Mouse (Mus musculus) spleen, embryonic (tissue): ENCODE results near the gene Cryzl2.

Source experiments
- CTCF ChIA-PET: fragments of 350-600 bp; sonication (Branson Sonifier 250); formaldehyde crosslinking; loops from one replicate; lab custom pipeline; 2022; lab: Charles Lee

Cryzl2 gene

DNA sequence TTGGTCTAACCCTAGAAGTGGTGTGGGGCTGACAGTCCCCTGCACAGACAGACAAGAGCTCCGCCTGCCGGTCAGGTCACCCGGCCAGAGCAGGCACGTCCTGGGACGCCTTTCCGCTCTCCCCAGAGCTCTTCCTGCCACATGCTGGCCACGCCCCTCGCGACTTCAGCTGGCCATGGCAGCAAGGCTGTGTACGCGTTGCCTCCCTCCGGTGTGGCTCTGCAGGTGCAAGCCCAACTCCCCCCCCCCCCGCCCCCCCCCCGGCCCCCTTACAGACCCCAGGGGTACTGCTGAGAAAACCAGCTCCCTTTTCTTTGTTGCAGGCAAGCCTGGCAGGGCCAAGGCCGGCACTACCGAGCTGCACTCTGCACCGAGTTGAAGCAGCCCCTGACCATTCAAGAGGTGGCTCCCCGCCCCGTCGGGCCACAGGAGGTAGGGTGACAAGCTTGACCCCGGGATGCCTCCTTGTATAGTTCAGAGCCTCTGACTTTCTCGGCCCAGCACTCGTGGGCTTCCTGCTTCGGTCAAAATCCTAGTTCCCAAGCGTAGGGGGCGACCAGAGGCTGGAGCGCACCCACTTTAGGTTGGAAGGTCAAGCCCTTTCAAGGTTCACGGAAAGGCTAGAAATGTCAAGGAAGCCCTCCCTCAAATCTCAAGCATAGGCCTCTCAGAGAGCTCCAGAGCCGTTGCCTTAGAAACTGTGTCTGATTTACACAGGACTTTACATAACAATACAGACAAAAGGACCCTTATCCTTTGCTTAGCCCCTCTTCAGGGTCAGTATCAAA is at the start of gene Cryzl2:
TSS of gene Cryzl2 (plus strand) at position 157 of the 788 bp plus-strand sequence.
- CTCF ChIA-PET, result no interaction called here

DNA sequence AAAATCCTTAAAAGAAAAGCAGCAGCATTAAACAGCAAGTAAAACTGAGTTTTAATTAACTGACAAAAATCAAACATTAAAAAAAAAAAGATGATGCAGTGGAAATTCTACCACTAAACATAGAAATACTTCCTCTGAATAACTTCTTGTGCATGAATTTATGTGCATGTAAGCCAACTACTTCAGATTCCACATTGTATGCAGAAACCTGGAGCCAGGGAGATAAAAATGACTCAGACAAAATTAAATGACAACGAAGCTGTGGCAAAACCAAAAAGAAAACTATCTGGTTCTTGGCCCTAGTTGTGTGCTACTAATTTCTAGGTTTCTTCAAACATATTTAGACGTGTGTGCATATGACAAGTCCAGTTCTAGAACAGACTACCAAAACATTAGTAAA is 48.7 kb upstream of the Cryzl2 start:
- CTCF ChIA-PET, result no interaction called here

DNA sequence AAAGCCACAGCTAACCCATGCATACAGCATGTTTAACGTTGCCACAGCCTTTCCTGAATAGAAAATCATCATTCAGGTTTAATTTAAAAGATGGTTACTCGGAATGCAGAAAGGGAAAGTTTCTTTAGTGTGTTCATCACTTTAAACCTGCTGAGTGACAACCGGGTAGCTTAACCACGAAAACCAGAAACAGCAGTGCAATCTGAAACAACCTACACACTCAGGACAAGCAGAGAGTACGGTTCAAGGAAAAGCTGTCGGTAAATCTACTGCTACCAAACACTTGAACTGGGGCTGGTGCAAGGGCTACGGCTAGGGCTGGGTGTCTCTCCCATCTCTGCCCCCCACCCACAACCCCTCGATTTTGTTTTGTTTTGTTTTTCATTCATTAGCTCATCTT is 47.4 kb upstream of the Cryzl2 start:
- CTCF ChIA-PET, result no interaction called here

DNA sequence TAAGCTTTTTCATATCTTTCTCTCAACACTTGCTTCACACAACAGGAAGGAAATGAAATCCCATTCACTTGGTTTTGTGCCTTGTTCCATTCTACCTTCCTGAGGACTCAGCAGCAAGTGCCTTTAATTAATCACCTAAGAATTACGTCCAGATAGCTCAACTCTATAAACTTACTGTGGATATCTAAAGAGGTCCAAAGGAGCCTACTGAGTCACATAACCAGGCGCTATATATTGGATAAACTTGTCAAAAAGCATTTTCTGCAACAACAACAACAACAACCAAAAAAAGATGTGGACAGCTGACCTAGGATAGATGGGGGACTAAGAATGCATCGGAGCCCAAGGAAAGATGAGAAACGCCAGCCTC is 47.1 kb upstream of the Cryzl2 start:
- CTCF ChIA-PET, result no interaction called here

DNA sequence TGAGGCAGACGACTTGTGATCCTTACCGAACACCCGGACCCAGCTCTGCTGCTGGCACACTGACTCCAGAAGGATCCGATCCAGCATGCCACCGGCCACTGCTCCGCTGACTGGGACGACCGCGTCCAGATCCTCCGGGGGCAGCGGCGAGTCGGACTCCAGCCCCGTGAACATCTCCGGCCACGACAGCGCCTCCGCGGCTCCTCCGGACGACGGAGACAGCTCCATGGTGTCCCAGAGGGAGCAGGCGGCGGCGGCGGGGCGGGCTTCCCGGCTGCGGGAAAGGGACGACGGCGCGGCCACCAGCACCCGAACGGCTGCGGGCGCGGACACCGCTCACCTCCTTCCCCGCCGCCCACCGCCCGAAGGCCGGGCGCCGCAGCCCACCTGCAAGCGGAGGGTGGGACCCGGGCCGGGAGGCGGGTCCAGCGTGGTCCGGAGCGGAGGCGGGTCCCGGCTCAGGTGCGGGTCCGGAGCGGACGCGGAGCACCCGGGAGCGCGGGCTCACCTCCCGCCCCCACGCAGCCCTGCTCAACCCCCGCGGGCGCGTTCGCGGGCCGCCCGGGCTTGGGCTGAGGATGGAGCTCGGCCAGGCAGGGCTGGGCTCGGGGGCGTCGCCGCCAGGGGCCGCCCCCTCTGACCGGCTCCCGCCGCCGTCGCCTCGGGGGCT is 46.5 kb upstream of the Cryzl2 start:
- CTCF ChIA-PET, result no interaction called here

DNA sequence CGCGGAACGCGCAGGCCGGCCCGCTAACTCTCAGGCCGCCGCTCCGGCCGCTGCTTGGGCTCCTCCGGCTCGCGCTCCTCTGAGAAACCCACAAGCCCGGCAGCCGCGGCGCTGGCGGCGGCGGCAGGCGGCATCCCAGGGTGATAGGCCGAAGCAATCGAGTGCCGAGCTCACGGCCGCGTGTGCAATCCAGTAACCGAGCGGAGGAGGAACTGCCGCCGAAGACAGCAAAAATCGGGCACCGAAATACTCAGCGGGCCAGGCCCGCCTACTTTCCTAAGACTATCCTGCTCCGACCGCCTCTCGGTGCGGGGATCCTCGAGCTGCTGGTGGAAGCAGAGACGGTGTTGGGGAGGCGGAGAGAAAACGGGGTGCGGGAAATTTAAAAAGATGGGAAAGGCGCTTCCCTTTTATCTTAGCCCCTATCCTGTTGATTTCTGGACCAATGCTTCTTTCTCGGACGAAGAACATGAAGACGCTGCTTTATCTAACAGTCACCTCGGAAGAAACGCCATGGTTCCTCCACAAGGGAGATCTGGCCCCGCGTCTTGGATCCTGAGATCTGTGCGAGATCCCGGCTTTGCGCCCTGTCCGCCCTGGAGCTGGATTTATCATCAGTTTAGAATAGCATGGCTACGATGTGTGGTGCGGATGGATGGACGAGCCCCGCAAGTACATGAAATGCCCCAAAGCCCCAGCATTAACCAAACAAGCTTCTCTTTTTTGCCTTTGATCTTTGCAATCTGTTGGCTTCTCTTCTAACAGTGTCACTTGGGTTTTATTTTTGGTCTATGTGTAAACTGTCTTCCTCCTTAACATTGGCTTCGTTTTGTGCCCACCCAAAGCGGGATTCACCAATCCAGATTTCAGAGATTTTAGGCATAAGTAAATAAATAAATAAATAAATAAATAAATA is 45.7 kb upstream of the Cryzl2 start, which contains the start of gene Rasal2:
TSS of gene Rasal2 (minus strand) at position 142 of the 916 bp plus-strand sequence.
- CTCF ChIA-PET, result no interaction called here

DNA sequence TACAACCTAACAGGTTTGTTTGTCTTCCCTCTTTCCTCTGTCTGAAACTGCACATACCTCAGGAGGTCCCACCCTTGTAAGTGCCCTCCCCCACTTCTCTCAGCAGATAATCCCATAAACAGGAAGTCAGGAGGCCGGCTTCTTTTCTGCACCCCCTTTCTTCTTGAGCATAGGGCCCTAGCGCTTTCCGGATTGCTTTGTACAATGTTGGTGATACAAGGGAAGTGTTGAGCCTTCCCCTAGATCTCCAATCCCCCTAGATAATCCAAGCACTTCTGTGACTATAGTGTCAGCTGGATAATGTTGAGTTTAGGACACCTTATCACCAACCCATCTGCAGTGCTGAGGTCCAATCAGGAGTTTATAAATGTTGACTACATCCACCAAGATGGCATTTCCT is 42.6 kb upstream of the Cryzl2 start:
- CTCF ChIA-PET, result no interaction called here

DNA sequence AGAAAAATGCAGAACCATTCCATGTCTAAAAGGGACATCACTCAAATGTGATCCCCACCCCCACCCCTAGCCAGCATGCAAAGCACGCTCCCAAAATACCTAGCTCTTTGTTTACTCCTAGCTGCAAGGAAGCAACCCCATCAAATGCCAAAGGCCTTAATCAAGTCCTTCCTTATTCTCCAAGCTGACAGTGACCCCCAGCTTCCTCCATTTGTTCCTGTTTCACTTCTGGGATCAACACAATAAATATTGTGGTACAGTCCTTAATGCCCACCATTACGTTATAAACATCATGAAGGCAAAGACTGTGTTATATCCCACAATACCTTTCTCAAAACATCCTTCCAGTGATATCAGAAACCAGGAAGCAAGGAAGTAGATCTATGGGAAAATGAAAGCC is 41.7 kb upstream of the Cryzl2 start:
- CTCF ChIA-PET, result no interaction called here

DNA sequence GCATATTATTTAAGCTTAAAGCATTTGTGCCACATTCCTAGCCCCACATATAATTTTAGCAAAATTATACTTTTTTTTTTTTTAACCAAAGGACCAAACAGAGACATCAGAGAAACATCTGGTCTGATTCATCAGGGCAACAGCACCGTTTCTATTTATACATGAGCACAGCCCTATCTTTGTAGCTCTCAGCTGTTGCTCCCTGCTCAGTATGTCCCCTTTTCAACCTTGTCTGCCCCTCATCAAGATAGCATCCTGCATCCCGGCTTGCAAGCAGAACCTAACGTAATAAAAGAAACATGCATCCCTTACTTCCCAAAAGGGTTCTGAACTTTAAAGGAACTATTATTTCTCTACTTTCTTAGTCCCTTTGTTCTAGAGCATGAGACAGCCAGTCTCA is 41.0 kb upstream of the Cryzl2 start:
- CTCF ChIA-PET, result no interaction called here

DNA sequence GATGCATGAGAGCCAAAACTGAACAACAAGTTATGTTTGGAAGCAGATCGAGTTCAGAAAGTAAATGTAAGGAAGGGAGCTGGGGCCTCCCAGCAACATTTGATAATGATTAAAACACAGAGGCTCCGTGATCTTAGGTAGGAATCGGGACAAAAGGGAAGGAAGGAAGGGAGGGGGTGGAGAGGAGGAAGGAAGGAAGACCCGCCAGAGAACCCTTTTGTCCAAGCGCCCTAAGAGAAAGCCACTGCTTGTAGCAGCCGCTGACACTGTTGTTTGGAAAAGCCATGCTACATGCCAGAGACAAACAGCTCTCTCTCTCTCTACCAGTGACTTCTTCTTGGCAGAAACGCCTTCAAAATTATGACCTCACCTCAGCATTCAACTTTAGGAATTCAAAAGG is 40.5 kb upstream of the Cryzl2 start:
- CTCF ChIA-PET, result no interaction called here

DNA sequence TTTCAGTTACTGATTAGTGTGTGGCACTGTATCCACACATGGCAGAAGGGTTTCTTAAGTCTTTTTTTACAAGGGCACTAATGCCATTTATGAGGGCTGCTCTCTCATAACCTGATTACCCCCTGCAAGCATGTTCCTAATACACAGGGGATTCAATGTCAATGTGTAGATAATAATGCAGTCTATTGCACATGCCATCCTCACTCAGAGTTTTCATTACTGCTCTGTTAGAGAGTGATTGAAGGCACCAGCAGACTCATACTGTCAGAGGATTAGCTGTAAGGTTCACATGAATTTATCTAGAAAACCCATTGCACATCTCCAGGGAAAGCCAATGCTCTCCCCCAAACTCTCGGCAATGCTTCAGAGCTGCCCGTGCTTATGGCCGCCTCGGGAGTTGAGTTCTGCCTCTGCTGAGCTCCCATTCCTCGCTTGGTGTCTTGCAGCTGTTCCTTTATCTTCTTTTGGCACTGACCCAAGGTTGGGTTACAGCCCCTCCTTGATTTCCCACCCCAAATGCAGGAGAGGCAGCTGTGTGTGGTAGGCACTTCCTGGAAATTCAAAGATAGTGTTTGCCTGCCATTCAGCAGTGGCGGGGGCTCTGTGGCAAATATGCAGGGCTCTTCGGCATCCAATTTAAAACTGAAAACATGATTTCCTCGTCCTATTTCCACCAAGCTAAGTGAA is 32.5 kb upstream of the Cryzl2 start:
- CTCF ChIA-PET, result no interaction called here

DNA sequence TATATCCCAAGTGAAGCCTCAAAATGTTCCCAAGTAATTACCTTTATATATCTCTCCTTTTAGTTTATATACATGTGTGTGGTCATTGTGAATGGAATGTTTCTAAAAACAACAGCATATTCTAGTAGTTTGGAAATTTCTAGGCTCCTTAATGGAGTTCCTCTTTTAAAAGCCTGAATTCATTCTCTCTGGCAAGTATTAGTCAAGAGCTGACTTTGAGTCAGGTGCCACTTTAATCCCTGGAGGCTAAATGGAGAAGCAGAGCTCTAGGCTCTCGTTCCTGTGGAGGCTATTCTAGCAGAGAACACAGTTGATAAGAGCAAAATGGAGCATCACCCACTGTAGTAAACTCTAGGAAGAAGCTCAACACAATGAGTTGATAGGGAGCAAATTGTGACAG is 31.4 kb upstream of the Cryzl2 start:
- CTCF ChIA-PET, result no interaction called here

DNA sequence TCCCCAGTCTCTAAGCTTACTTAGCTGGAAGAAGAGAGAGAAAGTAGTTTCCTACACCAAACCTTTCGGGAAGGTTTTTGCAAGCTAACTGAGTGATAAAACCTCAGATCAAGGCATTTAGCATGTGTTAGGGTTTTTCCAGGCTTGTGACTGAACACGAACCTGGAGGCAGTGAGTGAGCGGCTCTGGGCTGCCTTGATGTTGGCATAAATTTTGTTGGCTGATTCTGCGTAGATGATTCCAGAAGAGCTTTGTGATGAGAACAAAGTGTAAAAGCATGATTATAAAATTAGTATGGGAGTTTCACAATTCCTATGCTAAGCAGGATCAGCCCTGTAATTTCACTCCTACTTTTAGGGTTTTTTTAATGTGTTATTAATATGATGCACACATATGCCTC is 30.8 kb upstream of the Cryzl2 start:
- CTCF ChIA-PET, result no interaction called here

DNA sequence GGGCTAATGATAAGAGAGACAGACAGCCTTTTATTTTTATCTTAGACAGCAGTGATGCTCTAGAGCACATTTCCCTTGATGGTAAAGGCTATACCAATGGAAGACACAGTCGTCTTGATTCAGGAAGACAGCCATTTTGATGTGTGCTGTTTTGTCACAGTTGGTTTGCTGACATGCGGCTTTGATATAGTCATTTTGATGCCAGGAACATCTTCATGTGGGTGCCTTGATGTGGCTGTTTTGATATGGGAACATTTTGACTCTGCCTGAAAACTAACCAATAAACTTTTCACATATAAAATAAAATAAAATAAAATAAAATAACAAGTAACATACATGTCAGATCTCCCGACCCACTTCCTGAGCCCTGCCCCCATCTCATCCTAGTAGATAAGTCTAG is 30.0 kb upstream of the Cryzl2 start:
- CTCF ChIA-PET, result interaction anchor here (0.9 kb wide), 1 partner anchor 11 kb away, joined by 3 read pairs; no protein-coding TSS in a partner anchor

DNA sequence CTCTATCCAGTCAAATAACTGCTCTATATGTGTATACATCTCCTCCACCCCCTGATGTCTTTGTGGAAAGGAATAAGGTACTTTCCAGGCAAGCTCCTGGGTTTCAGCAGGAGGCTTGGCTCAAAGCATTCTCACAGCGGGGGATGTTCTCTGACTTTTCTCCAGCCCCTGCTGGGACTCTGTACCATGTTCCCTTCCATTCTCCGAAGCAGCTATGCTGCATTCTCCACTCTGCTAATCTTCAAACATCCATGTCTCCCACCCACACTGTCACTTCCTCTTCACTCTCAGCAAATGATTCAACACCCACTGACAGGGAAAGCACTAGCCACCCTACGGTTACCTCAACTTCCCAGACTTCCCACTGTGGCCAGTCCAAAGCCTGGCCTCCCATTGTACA is 25.1 kb upstream of the Cryzl2 start:
- CTCF ChIA-PET, result no interaction called here

DNA sequence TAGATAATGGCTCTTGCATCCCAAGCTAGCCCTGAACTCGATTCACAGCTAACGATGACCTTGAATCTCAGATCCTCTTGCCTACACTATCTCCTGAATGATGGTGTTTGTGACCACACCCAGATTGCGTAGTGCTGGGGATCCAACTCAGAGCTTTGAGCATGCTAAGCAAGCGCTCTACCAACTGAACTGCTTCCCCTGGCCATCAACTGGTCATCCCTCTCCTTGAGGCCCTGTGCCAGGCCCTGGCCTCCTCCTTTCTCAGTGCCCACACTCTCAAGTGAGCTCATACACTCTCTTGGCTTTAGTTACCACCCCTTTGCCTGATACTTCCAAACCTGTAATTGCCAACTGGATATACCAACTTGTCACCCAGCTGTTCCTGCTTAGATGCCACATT is 24.0 kb upstream of the Cryzl2 start:
- CTCF ChIA-PET, result no interaction called here

DNA sequence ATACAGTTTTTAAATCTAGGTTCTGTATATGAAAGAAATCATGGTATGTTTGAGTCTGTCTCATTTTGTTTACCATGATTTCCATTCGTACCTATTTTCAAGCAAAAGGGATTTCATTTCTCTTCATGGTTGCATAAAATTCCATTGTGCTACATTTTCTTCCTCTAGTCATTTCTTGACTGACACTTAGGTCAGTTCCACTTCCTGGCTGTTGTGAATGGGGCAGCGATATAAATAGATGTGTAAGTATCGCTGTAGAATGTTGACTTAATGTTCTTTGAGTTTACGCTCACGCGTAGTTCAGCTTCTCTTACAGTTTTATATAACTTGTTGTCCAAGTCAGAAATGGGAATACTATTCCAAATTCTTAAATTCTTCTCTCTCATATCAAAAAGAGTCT is 22.5 kb upstream of the Cryzl2 start:
- CTCF ChIA-PET, result no interaction called here

DNA sequence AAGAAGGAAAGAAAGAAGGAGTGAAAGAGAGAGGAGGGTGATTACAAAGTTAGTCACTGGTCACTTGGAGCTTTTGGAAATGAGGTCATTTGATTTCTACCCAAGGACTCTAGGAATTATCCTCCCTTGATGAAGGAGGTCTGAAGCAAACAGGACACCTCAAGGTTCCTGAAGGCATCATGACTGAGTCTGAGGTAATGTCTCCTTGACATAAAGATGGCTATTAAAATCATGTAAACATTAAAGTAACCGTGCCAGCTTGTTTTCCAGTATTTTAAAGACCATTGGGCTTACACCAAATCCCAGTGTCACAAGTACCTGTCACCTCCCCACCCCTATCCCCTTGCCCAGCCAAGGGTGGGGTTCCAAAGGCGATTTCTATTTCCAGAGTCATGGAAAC is 20.1 kb upstream of the Cryzl2 start:
- CTCF ChIA-PET, result no interaction called here

DNA sequence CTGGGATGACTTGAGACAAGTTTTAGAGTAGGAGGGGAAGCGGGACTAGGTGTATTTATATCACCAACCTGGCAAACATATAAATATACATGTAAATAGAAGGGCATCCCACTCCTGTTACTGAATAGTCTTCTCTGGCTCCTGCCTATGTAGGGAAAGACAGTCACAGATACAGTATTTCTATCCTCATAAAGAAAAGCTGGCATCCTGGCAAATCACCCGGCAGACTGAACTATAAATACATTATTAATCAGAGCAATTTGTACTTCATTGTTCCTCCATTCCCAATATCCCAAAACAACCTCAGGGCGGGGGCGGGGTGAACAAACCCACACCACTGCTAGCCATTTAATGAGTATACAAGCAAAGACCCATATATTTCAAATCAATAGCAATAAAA is 19.3 kb upstream of the Cryzl2 start:
- CTCF ChIA-PET, result interaction anchor here (0.8 kb wide), 1 partner anchor 10 kb away, joined by 3 read pairs; no protein-coding TSS in a partner anchor

DNA sequence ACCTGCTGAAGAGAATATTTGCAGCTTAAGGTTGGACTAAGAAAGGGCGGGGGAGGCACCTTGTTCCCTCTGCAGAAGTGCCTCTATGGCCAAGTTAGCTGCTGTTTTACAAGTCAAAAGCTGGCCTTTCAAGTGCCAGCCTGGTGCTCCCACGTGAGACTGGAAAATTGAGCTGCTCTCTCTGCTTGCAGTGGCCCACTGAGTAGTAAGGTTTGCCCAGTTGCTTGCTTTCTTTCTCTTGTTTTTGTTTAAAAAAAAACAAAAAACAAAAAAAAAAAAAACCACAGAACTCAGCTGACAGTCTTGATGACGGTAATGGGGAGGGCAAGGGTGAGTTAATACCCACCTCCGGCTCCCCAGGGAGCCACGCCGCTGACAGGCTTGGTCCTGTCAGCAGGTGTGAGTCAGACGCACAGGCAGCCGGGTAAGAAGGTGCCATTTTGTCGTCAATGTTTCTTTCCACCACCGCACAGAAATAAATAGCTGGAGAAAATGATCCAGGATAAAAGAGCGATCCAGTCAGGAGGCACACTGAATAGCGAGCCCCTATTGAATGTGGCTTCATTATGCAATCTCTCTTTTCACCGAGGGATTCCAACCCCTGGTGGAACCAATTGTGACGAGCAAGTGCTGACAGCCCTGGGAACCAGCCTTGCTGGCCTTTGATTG is 18.3 kb upstream of the Cryzl2 start:
- CTCF ChIA-PET, result interaction anchor here (0.8 kb wide), 1 partner anchor 11 kb away, joined by 3 read pairs; no protein-coding TSS in a partner anchor
